Mouse (Mus musculus) heart, adult 2 months (tissue): ENCODE results near the gene N4bp1. TPM values are rescaled to one million over a fixed set of nuclear protein-coding genes. Genes with fewer than 3 reads are reported as not detected.

ENCODE experiments used
- DNase-seq, 2 experiments: peaks; one replicate each; pipeline ENCODE4 v3.0.0; 2021
- H3K27ac ChIP-seq: fragments of 200-600 bp; 2 replicates; pipeline ENCODE4 v1.8.1; 2022
- H3K27me3 ChIP-seq: fragments of 200-500 bp; 2 replicates; pipeline ENCODE4 v1.6.1; 2012; ENCODE audit warnings: mild to moderate bottlenecking, low read length, inconsistent platforms, mixed read lengths; ENCODE audit not compliant: control insufficient read depth, insufficient read depth
- H3K36me3 ChIP-seq: fragments of 200-500 bp; 2 replicates; pipeline ENCODE4 v1.6.1; 2012; ENCODE audit warnings: low read length, inconsistent platforms; ENCODE audit not compliant: control insufficient read depth, insufficient read depth
- H3K4me1 ChIP-seq: fragments of 200-500 bp; 2 replicates; pipeline ENCODE4 v1.6.1; 2011; ENCODE audit warnings: low read length; ENCODE audit not compliant: control insufficient read depth, insufficient read depth
- H3K4me3 ChIP-seq: fragments of 200-600 bp; 2 replicates; pipeline ENCODE4 v1.8.1; 2022
- H3K79me2 ChIP-seq: fragments of 200-500 bp; replicated peaks from 2 replicates; pipeline ENCODE4 v1.6.1; 2012; ENCODE audit warnings: mild to moderate bottlenecking, inconsistent platforms, low read length, moderate library complexity, mixed read lengths; ENCODE audit not compliant: control insufficient read depth, insufficient read depth
- H3K9ac ChIP-seq: fragments of 200-500 bp; 2 replicates; pipeline ENCODE4 v1.6.1; 2012; ENCODE audit warnings: low read depth, mild to moderate bottlenecking, control low read depth, inconsistent platforms, low read length, mixed read lengths
- CTCF ChIP-seq: fragments of 200-600 bp; IDR thresholded peaks from 2 replicates; pipeline ENCODE4 v1.8.1; 2022; ENCODE audit warnings: antibody characterized with exemption, mild to moderate bottlenecking, moderate library complexity
- EP300 ChIP-seq: fragments of 200-500 bp; IDR thresholded peaks from 2 replicates; pipeline ENCODE4 v1.6.1; 2011; ENCODE audit warnings: low read depth, low read length, control low read depth; ENCODE audit not compliant: insufficient read depth
- POLR2A ChIP-seq: fragments of 200-500 bp; IDR thresholded peaks from 2 replicates; pipeline ENCODE4 v1.6.1; 2011; ENCODE audit warnings: mild to moderate bottlenecking, low read depth, low read length, control low read depth; ENCODE audit not compliant: insufficient read depth
- WGBS: fragments of 180-500 bp; shearing (Covaris S2); methylation state at CpG from one replicate; pipeline ENCODE4 v1.1.7; 2018; 5-methylcytosine and 5-hydroxymethylcytosine counted together
- intact Hi-C: fragments of 180-260 bp; cut with DNase I; formaldehyde crosslinking; loops from one replicate; pipeline ENCODE4 v1.15.1; 2025
- polyA plus RNA-seq: library from polyadenylated mRNA; depleted of rRNA; stranded (reverse); fragments of >200 nt; gene quantifications from 2 replicates; pipeline ENCODE4 v1.2.3, GENCODE M21; 2012
- total RNA-seq, 2 experiments: library from RNA; stranded (reverse); gene quantifications; 2 replicates each; pipeline ENCODE4 v1.2.3; 2021

Gene N4bp1
- total and polyA plus RNA-seq, 3 experiments = 8.9 to 18.1 (median 17.1) TPM

DNA sequence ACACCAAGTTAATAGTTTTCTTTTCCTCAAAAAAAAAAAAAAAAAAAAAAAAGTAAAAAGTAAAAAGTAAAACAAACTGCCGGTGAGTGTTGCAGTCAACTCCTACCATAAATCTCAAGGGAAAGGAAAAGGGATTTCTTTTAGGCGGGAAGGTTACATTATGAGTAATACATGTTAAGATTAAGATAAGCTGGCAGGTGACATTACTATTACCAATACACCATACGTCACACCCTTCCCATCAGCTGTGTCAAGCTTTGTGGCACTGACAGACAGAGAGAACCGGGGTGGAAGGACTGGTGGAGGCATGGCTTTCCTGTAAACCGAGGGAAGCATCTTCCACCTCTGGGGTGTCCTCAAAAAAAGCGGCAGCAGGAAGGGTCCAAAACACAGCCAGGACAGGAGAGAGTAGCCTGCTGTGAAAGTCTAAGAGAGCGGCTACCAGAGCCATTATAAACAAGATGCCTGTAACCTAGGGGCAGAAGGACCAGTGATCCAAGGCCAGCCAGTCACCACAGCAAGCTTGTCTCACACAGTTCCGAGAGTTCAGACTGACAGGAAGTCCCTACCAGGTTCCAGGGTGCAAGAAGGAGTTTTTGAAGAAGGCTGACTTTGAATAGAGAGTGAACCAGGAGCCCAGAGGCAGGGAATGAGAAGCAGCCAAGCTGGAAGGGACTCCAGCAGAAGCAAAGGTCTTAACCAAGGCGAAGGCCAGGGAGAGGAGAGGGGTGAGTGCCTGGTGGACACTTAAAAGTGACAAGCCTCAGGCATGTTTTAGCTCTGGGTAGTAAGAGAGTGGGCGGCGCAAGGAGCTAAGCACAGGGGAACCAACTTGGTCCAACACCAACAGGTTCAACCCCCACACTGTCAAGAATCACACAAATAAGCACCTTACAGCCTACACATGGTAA, 2.2 kb downstream of the N4bp1 start:
- Histone ChIP-seq H3K36me3 (peaks cover 8% of the 10 kb centered on the region), H3K27me3 (no peaks in the 10 kb centered on the region), H3K4me3 (peak overlapping the region; percentile 5; the same call in 1 of the 2 replicates), H3K4me1 (peaks cover 24% of the 10 kb centered on the region), H3K79me2 (peaks cover 4% of the 10 kb centered on the region; the same call in 1 of the 2 replicates), H3K27ac (peak overlapping the region; percentile 53), H3K9ac (peak overlapping the region; percentile 39)
- 47% methylated on average over 11 of the region's 11 CpGs for WGBS
- TF ChIP-seq CTCF (no peak), EP300 (no peak), POLR2A (no peak)
- DNase-seq = no peak
- intact Hi-C loops = loop anchor here (5.0 kb wide), 1 partner anchor 261 kb away; the partner anchor contains the start of gene Lonp2

DNA sequence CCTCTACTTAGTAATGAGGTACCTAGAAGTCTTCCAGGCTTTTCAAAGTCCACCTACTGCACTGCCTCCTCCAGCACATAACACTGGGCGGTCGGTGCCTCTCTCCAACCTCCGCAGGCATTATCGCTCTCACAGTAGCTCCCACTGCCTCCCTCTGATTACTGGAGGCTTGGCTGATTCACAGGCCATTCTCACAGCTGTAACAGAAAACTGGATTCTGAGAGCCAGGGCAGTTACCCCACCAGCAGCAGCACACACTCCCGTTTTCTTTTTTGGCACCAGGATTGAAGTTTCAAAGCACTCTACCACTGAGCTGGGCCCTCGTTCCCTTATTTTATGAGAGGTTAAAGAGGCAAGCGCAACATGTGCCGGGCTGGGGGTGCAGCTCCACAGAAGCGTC, 3.1 kb downstream of the N4bp1 start:
- peaks cover 6% of the 10 kb centered on the region for H3K79me2 ChIP-seq
- H3K27ac ChIP-seq = peak overlapping the region; percentile 53
- H3K27me3 ChIP-seq = no peaks in the 10 kb centered on the region
- WGBS = 54% methylated on average over 9 of the region's 9 CpGs
- TF ChIP-seq POLR2A = no peak
- no peak for TF ChIP-seq CTCF
- TF ChIP-seq EP300 = no peak
- intact Hi-C loops = loop anchor here (2.0 to 5.0 kb wide), 2 partner anchors 15 to 260 kb away; partner anchors contain the start of gene Lonp2
- DNase-seq = no peak
- H3K4me3 ChIP-seq = no peak overlapping the region
- H3K9ac ChIP-seq = peak overlapping the region; percentile 14
- peaks cover 6% of the 10 kb centered on the region for H3K36me3 ChIP-seq
- H3K4me1 ChIP-seq = peaks cover 22% of the 10 kb centered on the region

DNA sequence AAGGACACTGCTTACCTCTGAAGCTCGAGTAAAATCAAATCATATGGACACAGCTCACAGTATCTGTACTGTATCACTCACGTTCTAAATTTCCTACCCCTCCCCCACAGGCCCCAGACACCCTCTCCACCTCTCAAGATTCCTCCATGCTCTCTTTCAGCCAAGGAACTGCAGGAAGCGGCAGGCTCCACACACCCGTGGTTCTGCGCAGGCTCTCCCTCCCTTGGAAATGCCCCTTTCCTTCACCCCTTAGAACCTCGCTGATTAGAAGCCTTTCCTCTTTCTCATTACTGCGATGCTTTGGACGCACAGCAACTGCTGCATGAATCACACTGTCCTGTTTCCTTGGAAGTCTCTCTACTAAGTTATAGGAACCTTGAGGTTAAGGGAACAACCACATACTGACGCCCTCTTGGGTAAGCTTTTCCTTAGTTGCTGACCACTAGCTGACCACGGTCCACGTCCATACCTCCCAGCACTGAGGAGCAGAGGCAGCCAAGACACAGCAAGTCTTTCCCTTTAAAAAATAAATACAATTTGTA, 3.9 kb downstream of the N4bp1 start:
- Histone ChIP-seq H3K79me2 (peaks cover 9% of the 10 kb centered on the region), H3K27ac (peak overlapping the region; percentile 32), H3K36me3 (peaks cover 9% of the 10 kb centered on the region), H3K4me3 (no peak overlapping the region), H3K9ac (no peak overlapping the region), H3K4me1 (peaks cover 26% of the 10 kb centered on the region), H3K27me3 (no peaks in the 10 kb centered on the region)
- TF ChIP-seq POLR2A (no peak), CTCF (no peak), EP300 (no peak)
- WGBS = 34% methylated on average over 11 of the region's 11 CpGs
- intact Hi-C loops = loop anchor here (2.0 to 5.0 kb wide), 2 partner anchors 14 to 259 kb away; partner anchors contain the start of gene Lonp2
- DNase-seq = no peak

DNA sequence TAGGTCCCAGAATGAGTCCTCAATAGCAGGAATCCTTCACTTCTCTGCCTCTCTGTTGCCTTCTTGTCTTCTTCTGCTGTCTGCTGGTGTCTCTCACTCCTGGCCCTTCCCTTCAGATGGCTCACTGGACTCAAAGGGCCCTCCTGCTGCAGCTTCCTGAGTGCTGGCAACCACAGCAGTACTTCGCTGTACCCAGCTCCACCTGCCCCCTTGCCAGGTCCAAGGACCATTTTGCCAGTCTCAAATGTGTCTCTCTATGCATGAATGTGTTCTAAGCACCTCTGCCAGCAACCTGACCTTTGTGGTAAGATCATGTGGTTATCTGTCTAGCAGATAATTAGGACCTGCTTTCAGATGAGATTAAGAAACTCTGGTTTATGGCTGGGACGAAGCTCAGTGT, 8.2 kb downstream of the N4bp1 start:
- WGBS = 71% methylated on average over 2 of the region's 2 CpGs
- H3K4me3 ChIP-seq = no peak overlapping the region
- TF ChIP-seq POLR2A (no peak), CTCF (no peak), EP300 (no peak)
- DNase-seq = no peak
- H3K4me1 ChIP-seq = peaks cover 33% of the 10 kb centered on the region
- no peak overlapping the region for H3K9ac ChIP-seq
- peaks cover 17% of the 10 kb centered on the region for H3K36me3 ChIP-seq
- no peaks in the 10 kb centered on the region for H3K27me3 ChIP-seq
- intact Hi-C loops = no loop called here
- no peak overlapping the region for H3K27ac ChIP-seq
- peaks cover 16% of the 10 kb centered on the region for H3K79me2 ChIP-seq

DNA sequence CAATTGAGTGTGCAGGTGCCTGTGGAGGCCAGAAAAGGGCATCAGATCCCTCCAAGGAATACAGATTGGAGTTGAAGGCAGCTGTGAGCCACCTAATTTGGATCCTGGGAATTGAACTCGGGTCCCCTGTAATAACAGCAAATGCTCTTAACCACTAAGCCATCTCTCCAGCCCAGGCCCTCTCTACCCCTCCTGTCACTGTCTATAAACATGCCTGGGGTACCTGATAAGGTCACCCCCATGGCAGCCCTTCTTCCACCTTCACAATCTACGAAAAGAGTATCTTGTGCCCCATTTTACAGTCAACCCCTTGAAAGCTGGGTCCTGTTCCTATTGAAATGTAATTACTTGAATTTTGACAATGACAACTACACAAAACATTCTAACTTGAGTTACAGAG, 11.0 kb downstream of the N4bp1 start:
- no peak overlapping the region for H3K27ac ChIP-seq
- H3K79me2 ChIP-seq = peaks cover 17% of the 10 kb centered on the region
- intact Hi-C loops = no loop called here
- H3K36me3 ChIP-seq = peaks cover 26% of the 10 kb centered on the region
- no peak for TF ChIP-seq POLR2A
- no peak for TF ChIP-seq CTCF
- TF ChIP-seq EP300 = no peak
- no peaks in the 10 kb centered on the region for H3K27me3 ChIP-seq
- H3K4me1 ChIP-seq = peaks cover 37% of the 10 kb centered on the region
- WGBS = 88% methylated on average over 2 of the region's 2 CpGs
- H3K9ac ChIP-seq = no peak overlapping the region
- H3K4me3 ChIP-seq = no peak overlapping the region
- DNase-seq = no peak
